Mouse (Mus musculus): ENCODE measurements around the gene Rngtt. TPM values are rescaled to one million over a fixed set of nuclear protein-coding genes. Genes with fewer than 3 reads are reported as not detected.

Gene Rngtt
- polyA plus RNA-seq, 1 experiment from 2014 or later: 14.3 TPM

- H3K27me3 ChIP-seq (ENCODE audit: insufficient read depth, low read length): no peaks in the 10 kb centered on the region
- WGBS: 65% methylated on average over 11 of the region's 11 CpGs
- H3K9ac ChIP-seq (ENCODE audit: low read depth, low read length): no peak overlapping the region
- H3K4me2 ChIP-seq (ENCODE audit: low read length): no peak overlapping the region
- TF ChIP-seq CTCF (IDR thresholded peaks at IDR 0.05; ENCODE audit: low read depth): no peak
- ATAC-seq (replicated peaks; ENCODE audit: low FRiP score, low read depth): peak; percentile 49
- no peaks in the 10 kb centered on the region for H3K9me3 ChIP-seq (replicated peaks; ENCODE audit: low read length)
- no peaks in the 10 kb centered on the region for H3K36me3 ChIP-seq (ENCODE audit: insufficient read depth, low read length)
- peak; percentile 47 for DNase-seq (ENCODE audit: low spot score)
- H3K27ac ChIP-seq: peak overlapping the region; percentile 47; the same call in 1 of the 2 replicates
- no peaks in the 10 kb centered on the region for H3K4me1 ChIP-seq (replicated peaks; ENCODE audit: insufficient read depth, low read length)
- H3K4me3 ChIP-seq (replicated peaks; ENCODE audit: low read depth, low read length): no peak overlapping the region
Observed at GRCm38 (mm10) chr4:33270386-33271314, 39.5 kb upstream of the Rngtt start.

GRCm38 (mm10) chr4:33273437-33273836, 36.7 kb upstream of the Rngtt start:
- no peak for TF ChIP-seq CTCF (IDR thresholded peaks at IDR 0.05; ENCODE audit: low read depth)
- DNase-seq (ENCODE audit: low spot score) (no peak), ATAC-seq (replicated peaks; ENCODE audit: low FRiP score, low read depth) (no peak)
- H3K36me3 ChIP-seq (ENCODE audit: insufficient read depth, low read length): no peaks in the 10 kb centered on the region
- no peak overlapping the region for H3K9ac ChIP-seq (ENCODE audit: low read depth, low read length)
- H3K4me1 ChIP-seq (replicated peaks; ENCODE audit: insufficient read depth, low read length): no peaks in the 10 kb centered on the region
- H3K4me3 ChIP-seq (replicated peaks; ENCODE audit: low read depth, low read length): no peak overlapping the region
- no peaks in the 10 kb centered on the region for H3K9me3 ChIP-seq (replicated peaks; ENCODE audit: low read length)
- H3K27me3 ChIP-seq (ENCODE audit: insufficient read depth, low read length): no peaks in the 10 kb centered on the region
- H3K4me2 ChIP-seq (ENCODE audit: low read length): no peak overlapping the region
- H3K27ac ChIP-seq: no peak overlapping the region
- 54% methylated on average over 3 of the region's 3 CpGs for WGBS

GRCm38 (mm10) chr4:33281891-33282685, 28.0 kb upstream of the Rngtt start:
- no peak for TF ChIP-seq CTCF (IDR thresholded peaks at IDR 0.05; ENCODE audit: low read depth)
- ATAC-seq (replicated peaks; ENCODE audit: low FRiP score, low read depth) (0 out of 2 replicates have a peak, but pooled peaks have one; percentile 36), DNase-seq (ENCODE audit: low spot score) (peak; percentile 14)
- no peak overlapping the region for H3K27ac ChIP-seq
- H3K4me1 ChIP-seq (replicated peaks; ENCODE audit: insufficient read depth, low read length): no peaks in the 10 kb centered on the region
- WGBS: 68% methylated on average over 3 of the region's 3 CpGs
- no peaks in the 10 kb centered on the region for H3K36me3 ChIP-seq (ENCODE audit: insufficient read depth, low read length)
- H3K4me3 ChIP-seq (replicated peaks; ENCODE audit: low read depth, low read length): no peak overlapping the region
- no peak overlapping the region for H3K9ac ChIP-seq (ENCODE audit: low read depth, low read length)
- no peak overlapping the region for H3K4me2 ChIP-seq (ENCODE audit: low read length)
- no peaks in the 10 kb centered on the region for H3K27me3 ChIP-seq (ENCODE audit: insufficient read depth, low read length)
- H3K9me3 ChIP-seq (replicated peaks; ENCODE audit: low read length): no peaks in the 10 kb centered on the region

GRCm38 (mm10) chr4:33284083-33284880, 25.8 kb upstream of the Rngtt start:
- no peak for TF ChIP-seq CTCF (IDR thresholded peaks at IDR 0.05; ENCODE audit: low read depth)
- no peaks in the 10 kb centered on the region for H3K4me1 ChIP-seq (replicated peaks; ENCODE audit: insufficient read depth, low read length)
- no peak overlapping the region for H3K27ac ChIP-seq
- WGBS: 58% methylated on average over 5 of the region's 5 CpGs
- no peaks in the 10 kb centered on the region for H3K9me3 ChIP-seq (replicated peaks; ENCODE audit: low read length)
- H3K4me3 ChIP-seq (replicated peaks; ENCODE audit: low read depth, low read length): no peak overlapping the region
- DNase-seq (ENCODE audit: low spot score): no peak
- H3K36me3 ChIP-seq (ENCODE audit: insufficient read depth, low read length): no peaks in the 10 kb centered on the region
- ATAC-seq (replicated peaks; ENCODE audit: low FRiP score, low read depth): no peak
- no peaks in the 10 kb centered on the region for H3K27me3 ChIP-seq (ENCODE audit: insufficient read depth, low read length)
- H3K4me2 ChIP-seq (ENCODE audit: low read length): no peak overlapping the region
- H3K9ac ChIP-seq (ENCODE audit: low read depth, low read length): no peak overlapping the region

- H3K27ac ChIP-seq: no peak overlapping the region
- H3K9me3 ChIP-seq (replicated peaks; ENCODE audit: low read length): no peaks in the 10 kb centered on the region
- ATAC-seq (replicated peaks; ENCODE audit: low FRiP score, low read depth) (no peak), DNase-seq (ENCODE audit: low spot score) (no peak)
- no peaks in the 10 kb centered on the region for H3K27me3 ChIP-seq (ENCODE audit: insufficient read depth, low read length)
- TF ChIP-seq CTCF (IDR thresholded peaks at IDR 0.05; ENCODE audit: low read depth): no peak
- no peak overlapping the region for H3K4me3 ChIP-seq (replicated peaks; ENCODE audit: low read depth, low read length)
- H3K36me3 ChIP-seq (ENCODE audit: insufficient read depth, low read length): no peaks in the 10 kb centered on the region
- H3K4me2 ChIP-seq (ENCODE audit: low read length): no peak overlapping the region
- WGBS: 87% methylated on average over 8 of the region's 8 CpGs
- H3K4me1 ChIP-seq (replicated peaks; ENCODE audit: insufficient read depth, low read length): no peaks in the 10 kb centered on the region
- H3K9ac ChIP-seq (ENCODE audit: low read depth, low read length): no peak overlapping the region
Observed at GRCm38 (mm10) chr4:33285448-33285847, 24.7 kb upstream of the Rngtt start.

Measured in kidney, postnatal 0 days (tissue).